Mouse (Mus musculus) adipocyte (in vitro differentiated cells): ENCODE data around the gene Dram1.

Source experiments
- DNase-seq: peaks from one replicate; pipeline ENCODE4 v3.0.0-alpha.2; 2016; ENCODE audit warnings: low spot score

The Dram1 gene

GRCm38 (mm10) chr10:88284343-88284990, 94.4 kb downstream of the Dram1 start:
- DNase-seq = no peak

DNA sequence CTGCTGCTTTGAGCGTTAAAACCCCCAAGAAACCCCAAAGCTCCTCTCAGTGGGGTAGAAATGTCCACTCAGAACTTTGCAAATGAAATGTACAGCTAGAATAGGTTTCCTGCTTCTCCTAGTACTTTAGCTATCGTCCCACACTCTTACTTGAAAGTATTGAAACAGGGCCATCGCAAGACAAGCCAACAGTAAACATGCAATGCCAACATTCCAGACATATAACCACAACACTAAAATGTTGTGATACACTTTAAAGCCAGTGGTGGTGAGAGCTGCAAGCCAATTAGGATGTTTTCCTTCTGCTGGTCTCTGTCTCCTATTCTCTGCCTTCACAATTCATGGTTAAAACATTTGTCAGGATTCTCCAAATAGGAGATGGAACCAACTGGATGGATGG, 97.2 kb downstream of the Dram1 start:
- DNase-seq = no peak

GRCm38 (mm10) chr10:88274045-88274444, 104.8 kb downstream of the Dram1 start:
- DNase-seq = no peak
